ENCODE assay signal across 26 mouse cellular contexts in genomic region chr1:151311379-151311778, GRCm38 (mm10).
"Had no signal": no experiment of that assay in that cellular context is flagged by ENCODE, and none has a peak within 500 bp of the region (broad histone marks: within the 10 kb centered on the region; RNA-seq: fewer than 3 reads in every experiment).

No protein-coding gene starts in this region.

- ATAC-seq: hindbrain, embryonic 16.5 days; inflammation-experienced regulatory T-cells, adult 6 months; intestine, embryonic 15.5 days; intestine, postnatal 0 days had no signal

- H3K4me2 ChIP-seq: heart, embryonic 12.5 days; hindbrain, embryonic 12.5 days; hindbrain, embryonic 14.5 days; intestine, embryonic 15.5 days; limb, embryonic 12.5 days; liver, embryonic 11.5 days had no signal

- H3K9ac ChIP-seq: heart, embryonic 12.5 days; hindbrain, embryonic 12.5 days; hindbrain, embryonic 14.5 days; intestine, embryonic 15.5 days; limb, embryonic 12.5 days had no signal

- DNase-seq: gastrocnemius, adult 2 months; gastrocnemius, postnatal 10 days; gastrocnemius, postnatal 25 days; heart, adult 18-20 months; heart, postnatal 10 days; heart, postnatal 4 days; kidney, adult 18-20 months; kidney, adult 8-10 months; kidney, postnatal 10 days; kidney, postnatal 25 days; kidney, postnatal 4 days; liver had no signal

- H3K36me3 ChIP-seq: heart, embryonic 10.5 days; heart, embryonic 12.5 days; hindbrain, embryonic 10.5 days; hindbrain, embryonic 12.5 days; intestine, embryonic 15.5 days; limb, embryonic 10.5 days; limb, embryonic 12.5 days had no signal

- H3K27me3 ChIP-seq: heart, embryonic 12.5 days; hindbrain, embryonic 12.5 days; intestine, embryonic 15.5 days; limb, embryonic 12.5 days had no signal

- H3K4me3 ChIP-seq: gastrocnemius, adult 2 months; heart, embryonic 10.5 days; heart, embryonic 12.5 days; hindbrain, embryonic 10.5 days; hindbrain, embryonic 12.5 days; intestine, embryonic 15.5 days; layer of hippocampus, adult 2 months; left cerebral cortex, adult 2 months; limb, embryonic 10.5 days; limb, embryonic 12.5 days had no signal

- H3K4me1 ChIP-seq: heart, embryonic 10.5 days; hindbrain, embryonic 10.5 days; hindbrain, embryonic 12.5 days; intestine, embryonic 15.5 days; limb, embryonic 10.5 days; limb, embryonic 12.5 days had no signal

- H3K27ac ChIP-seq: gastrocnemius, adult 2 months; heart, embryonic 10.5 days; hindbrain, embryonic 10.5 days; hindbrain, embryonic 12.5 days; hindbrain, embryonic 14.5 days; intestine, embryonic 15.5 days; layer of hippocampus, adult 2 months; left cerebral cortex, adult 2 months; limb, embryonic 10.5 days; limb, embryonic 12.5 days had no signal

- H3K9me3 ChIP-seq: heart, embryonic 10.5 days; heart, embryonic 12.5 days; hindbrain, embryonic 10.5 days; hindbrain, embryonic 12.5 days; intestine, embryonic 15.5 days; limb, embryonic 10.5 days; limb, embryonic 12.5 days had no signal
